In genomic region chrX:159969025-159969424, GRCm38 (mm10) we compare ENCODE assay signal across 26 mouse cellular contexts. TPM values are rescaled to one million over a fixed set of nuclear protein-coding genes. Genes with fewer than 3 reads are reported as not detected.
DNase-seq lines count a peak whose midpoint lies in the region; ATAC-seq lines count a peak whose summit lies in the region.
"Had no signal": no experiment of that assay in that cellular context is flagged by ENCODE, and none has a peak within 500 bp of the region (broad histone marks: within the 10 kb centered on the region; RNA-seq: fewer than 3 reads in every experiment).

No protein-coding gene starts in this region.

- peak; percentile 50 for DNase-seq in kidney, adult 11 months
- DNase-seq in kidney, postnatal 10 days, result no peak
- DNase-seq in kidney, adult 9 months, result peak; percentile 67
- DNase-seq in kidney, postnatal 14 days, result peak; percentile 5
- DNase-seq in cerebellum, adult 11-12 months, result no peak
- no peak for DNase-seq in cerebellum, adult 8-10 months
- DNase-seq: adrenal gland, postnatal 10 days; adrenal gland, postnatal 36 days; cerebellum, adult 2 months; cerebellum, postnatal 10 days; cerebellum, postnatal 36 days; embryo, embryonic 11 days; gastrocnemius, postnatal 10 days; gastrocnemius, postnatal 36 days; heart, adult 2 months; heart, postnatal 14 days; heart, postnatal 4 days had no signal

- H3K9ac ChIP-seq in kidney, embryonic 14.5 days (ENCODE audit: low read depth, low read length), result no peak overlapping the region
- H3K9ac ChIP-seq: embryonic facial prominence, embryonic 13.5 days; forebrain, embryonic 12.5 days; forebrain, embryonic 15.5 days; heart, embryonic 13.5 days; hindbrain, embryonic 15.5 days had no signal

- no peaks in the 10 kb centered on the region for H3K9me3 ChIP-seq in kidney, embryonic 14.5 days (ENCODE audit: control insufficient read depth, low read length)
- H3K9me3 ChIP-seq: embryonic facial prominence, embryonic 10.5 days; embryonic facial prominence, embryonic 13.5 days; forebrain, embryonic 12.5 days; forebrain, embryonic 15.5 days; heart, embryonic 10.5 days; heart, embryonic 13.5 days; hindbrain, embryonic 15.5 days had no signal

- H3K36me3 ChIP-seq in kidney, embryonic 14.5 days (ENCODE audit: control insufficient read depth, insufficient read depth, low read length), result no peaks in the 10 kb centered on the region
- H3K36me3 ChIP-seq: embryonic facial prominence, embryonic 10.5 days; embryonic facial prominence, embryonic 13.5 days; forebrain, embryonic 12.5 days; forebrain, embryonic 15.5 days; hindbrain, embryonic 15.5 days had no signal

- no peaks in the 10 kb centered on the region for H3K27me3 ChIP-seq in kidney, embryonic 14.5 days (ENCODE audit: control insufficient read depth, insufficient read depth, low read length)
- H3K27me3 ChIP-seq: forebrain, embryonic 15.5 days; hindbrain, embryonic 15.5 days had no signal

- H3K4me3 ChIP-seq in kidney, embryonic 14.5 days (ENCODE audit: low read length), result no peak overlapping the region
- H3K4me3 ChIP-seq: embryonic facial prominence, embryonic 10.5 days; embryonic facial prominence, embryonic 13.5 days; erythroblast, embryonic 14.5 days; forebrain, embryonic 12.5 days; forebrain, embryonic 15.5 days; heart, adult 2 months; heart, embryonic 10.5 days; heart, embryonic 13.5 days; hindbrain, embryonic 15.5 days had no signal

- WGBS in kidney, embryonic 14.5 days, result 69% methylated on average over 2 of the region's 2 CpGs

- ATAC-seq in kidney, embryonic 14.5 days (ENCODE audit: low FRiP score, low TSS enrichment), result no peak
- ATAC-seq: forebrain, embryonic 15.5 days had no signal

- H3K4me1 ChIP-seq in kidney, embryonic 14.5 days (ENCODE audit: control insufficient read depth, insufficient read depth, low read length), result no peaks in the 10 kb centered on the region
- H3K4me1 ChIP-seq: embryonic facial prominence, embryonic 10.5 days; embryonic facial prominence, embryonic 13.5 days; forebrain, embryonic 12.5 days; forebrain, embryonic 15.5 days; heart, embryonic 10.5 days; heart, embryonic 13.5 days; hindbrain, embryonic 15.5 days had no signal

- no peak overlapping the region for H3K4me2 ChIP-seq in kidney, embryonic 14.5 days (replicated peaks; ENCODE audit: low read depth, low read length)
- H3K4me2 ChIP-seq: embryonic facial prominence, embryonic 13.5 days; forebrain, embryonic 12.5 days; forebrain, embryonic 15.5 days; heart, embryonic 13.5 days; hindbrain, embryonic 15.5 days had no signal

- H3K27ac ChIP-seq in kidney, embryonic 14.5 days (ENCODE audit: low read depth, low read length), result no peak overlapping the region
- H3K27ac ChIP-seq: embryonic facial prominence, embryonic 10.5 days; embryonic facial prominence, embryonic 13.5 days; forebrain, embryonic 12.5 days; forebrain, embryonic 15.5 days; heart, adult 2 months; heart, embryonic 10.5 days; heart, embryonic 13.5 days; hindbrain, embryonic 15.5 days had no signal

RNA-seq across cellular contexts. Expression of gene Map3k15, which starts 19.2 kb away (rescaled TPM):
- polyA plus RNA-seq in kidney, embryonic 14.5 days (2014; fragmentation: Nextera tagmentation; extraction: Ambion mirVana), result 0.24 and 0.34 TPM in 2 replicates
- polyA plus RNA-seq: erythroblast, embryonic 14.5 days had no signal

Comparison
In these comparisons a context has a peak if more than half of its experiments do, and no peak if none do; other contexts are left out.
1. DNase-seq: peak in kidney, adult 11 months (single experiment), kidney, adult 9 months (single experiment) and kidney, postnatal 14 days (single experiment); none in kidney, postnatal 10 days (single experiment), cerebellum, adult 11-12 months (single experiment) and cerebellum, adult 8-10 months (single experiment).